Mouse (Mus musculus) brown adipose tissue, adult 24 weeks (tissue): Measurements from ENCODE around the gene Cadps2. TPM values are rescaled to one million over a fixed set of nuclear protein-coding genes. Genes with fewer than 3 reads are reported as not detected.

Experiments
- H3K27ac ChIP-seq: fragments of 200-500 bp; replicated peaks from 2 replicates; pipeline ENCODE4 v1.5.1; 2012; ENCODE audit warnings: low read depth, mild to moderate bottlenecking, low read length
- H3K4me1 ChIP-seq: fragments of 200-500 bp; 2 replicates; pipeline ENCODE4 v1.6.1; 2012; ENCODE audit warnings: low read length, mixed read lengths; ENCODE audit not compliant: control insufficient read depth, insufficient read depth, insufficient read length
- H3K4me3 ChIP-seq: fragments of 200-500 bp; 2 replicates; pipeline ENCODE4 v1.5.1; 2012; ENCODE audit warnings: low read depth, mild to moderate bottlenecking, low read length, moderate library complexity; ENCODE audit not compliant: insufficient read depth
- polyA plus RNA-seq: library from polyadenylated mRNA; stranded (reverse); fragments of >200 nt; gene quantifications from 2 replicates; pipeline ENCODE4 v1.2.4, GENCODE M21; 2012; ENCODE audit not compliant: missing spikeins, insufficient read depth, insufficient read length

The Cadps2 gene
- polyA plus RNA-seq, result 1.1 and 1.3 TPM in 2 replicates

DNA sequence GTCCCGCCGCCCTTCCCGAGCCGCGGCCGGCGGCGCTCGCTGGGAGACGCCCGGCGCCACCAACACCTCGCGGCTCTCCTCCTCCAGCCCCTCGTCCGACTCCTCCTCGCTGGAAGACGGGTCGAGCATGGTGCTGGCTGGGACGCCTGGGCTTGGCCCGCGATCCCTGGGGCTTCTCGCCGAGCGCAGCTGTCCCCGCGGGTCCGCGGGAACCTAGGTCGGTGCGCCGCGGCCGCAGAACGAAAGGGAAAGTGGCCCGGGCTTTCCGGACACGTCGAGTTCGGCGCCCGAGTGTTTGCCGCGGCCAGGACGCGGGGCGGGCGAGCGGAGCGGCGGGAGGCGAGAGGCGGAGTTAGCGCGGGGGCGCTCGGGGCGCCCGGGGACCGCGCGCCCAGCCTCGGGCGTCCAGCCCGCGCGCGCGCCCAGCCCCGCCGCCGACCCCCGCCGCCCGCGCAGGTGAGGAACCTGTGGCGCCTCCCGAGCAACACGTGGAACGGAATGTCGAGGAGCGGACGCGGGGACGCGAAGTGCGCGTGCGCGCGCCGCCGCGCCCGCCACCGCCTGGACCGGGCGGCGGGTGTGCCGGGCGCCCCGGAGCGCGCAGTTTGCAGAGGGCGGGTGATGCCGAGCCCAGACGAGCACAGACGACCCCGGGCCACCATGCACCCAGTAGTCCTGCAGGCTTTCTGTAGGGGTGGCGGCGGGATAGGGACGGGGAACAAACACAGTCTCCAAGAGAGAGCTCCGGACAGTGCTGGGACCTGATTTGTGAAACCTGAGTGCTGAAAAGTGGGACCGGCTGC, at the start of gene Cadps2:
Gene Cadps2, minus strand, starts transcription at position 413 of the 803 bp plus-strand sequence.
- H3K27ac ChIP-seq, result no peak within 1 kb of the TSS; the same call in 1 of the 2 replicates
- peak within 1 kb of the TSS; percentile 100 for H3K4me3 ChIP-seq
- no peaks in the 10 kb centered on the region for H3K4me1 ChIP-seq

DNA sequence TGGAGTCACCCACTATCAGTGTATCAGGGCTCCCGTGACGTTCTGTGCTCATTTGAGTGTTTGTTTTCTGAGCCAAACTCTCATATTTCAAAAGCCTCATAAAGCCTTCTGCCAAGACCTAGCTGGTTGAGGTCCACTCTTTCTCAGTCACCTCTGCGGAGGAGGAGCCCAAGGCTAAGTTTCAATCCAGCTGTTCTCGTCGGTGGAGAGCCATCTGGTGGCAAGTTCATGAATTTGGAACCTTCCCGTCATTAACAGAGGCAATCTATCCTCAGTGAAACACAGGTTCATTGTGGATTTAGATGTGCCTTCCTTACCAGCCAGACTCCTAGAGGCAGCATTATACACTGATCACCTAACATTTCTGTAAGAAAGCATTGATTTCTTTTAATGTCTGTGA, 47.2 kb upstream of the Cadps2 start:
- no peak overlapping the region for H3K27ac ChIP-seq
- no peak overlapping the region for H3K4me3 ChIP-seq
- H3K4me1 ChIP-seq, result no peaks in the 10 kb centered on the region

GRCm38 (mm10) chr6:23876765-23877408, 37.7 kb upstream of the Cadps2 start:
- H3K27ac ChIP-seq, result no peak overlapping the region
- no peak overlapping the region for H3K4me3 ChIP-seq
- no peaks in the 10 kb centered on the region for H3K4me1 ChIP-seq

- Histone ChIP-seq H3K4me1 (no peaks in the 10 kb centered on the region), H3K4me3 (no peak overlapping the region), H3K27ac (no peak overlapping the region)
Observed at GRCm38 (mm10) chr6:23876363-23876762, 37.1 kb upstream of the Cadps2 start.

GRCm38 (mm10) chr6:23873812-23874211, 34.6 kb upstream of the Cadps2 start:
- no peak overlapping the region for H3K27ac ChIP-seq
- H3K4me1 ChIP-seq, result no peaks in the 10 kb centered on the region
- no peak overlapping the region for H3K4me3 ChIP-seq

- H3K4me1 ChIP-seq, result no peaks in the 10 kb centered on the region
- H3K27ac ChIP-seq, result no peak overlapping the region
- no peak overlapping the region for H3K4me3 ChIP-seq
Observed at GRCm38 (mm10) chr6:23873231-23873630, 34.0 kb upstream of the Cadps2 start.

GRCm38 (mm10) chr6:23869971-23870370, 30.8 kb upstream of the Cadps2 start:
- no peak overlapping the region for H3K27ac ChIP-seq
- no peaks in the 10 kb centered on the region for H3K4me1 ChIP-seq
- H3K4me3 ChIP-seq, result no peak overlapping the region

- Histone ChIP-seq H3K27ac (no peak overlapping the region), H3K4me1 (no peaks in the 10 kb centered on the region), H3K4me3 (no peak overlapping the region)
Observed at GRCm38 (mm10) chr6:23866298-23866697, 27.1 kb upstream of the Cadps2 start.

DNA sequence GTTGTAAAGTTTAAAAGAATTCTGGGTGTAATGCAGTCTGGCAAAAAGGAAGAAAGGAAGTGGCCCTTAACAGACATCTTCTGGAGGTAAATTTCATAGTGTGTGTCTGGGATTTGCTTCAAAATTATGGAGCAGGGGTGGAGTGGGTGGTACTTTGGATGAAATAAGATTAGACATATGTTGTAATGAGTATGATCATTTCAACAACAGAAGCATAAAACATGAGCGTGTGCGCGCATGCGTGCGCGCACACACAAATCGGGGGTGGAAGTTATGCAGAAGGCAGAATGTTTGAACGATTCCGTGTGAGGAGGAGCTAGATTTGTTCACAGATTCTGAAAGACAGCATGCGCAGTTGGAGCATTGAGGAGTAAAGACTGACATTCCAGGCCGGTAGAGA, 14.2 kb upstream of the Cadps2 start:
- Histone ChIP-seq H3K4me1 (no peaks in the 10 kb centered on the region), H3K27ac (no peak overlapping the region), H3K4me3 (no peak overlapping the region)

DNA sequence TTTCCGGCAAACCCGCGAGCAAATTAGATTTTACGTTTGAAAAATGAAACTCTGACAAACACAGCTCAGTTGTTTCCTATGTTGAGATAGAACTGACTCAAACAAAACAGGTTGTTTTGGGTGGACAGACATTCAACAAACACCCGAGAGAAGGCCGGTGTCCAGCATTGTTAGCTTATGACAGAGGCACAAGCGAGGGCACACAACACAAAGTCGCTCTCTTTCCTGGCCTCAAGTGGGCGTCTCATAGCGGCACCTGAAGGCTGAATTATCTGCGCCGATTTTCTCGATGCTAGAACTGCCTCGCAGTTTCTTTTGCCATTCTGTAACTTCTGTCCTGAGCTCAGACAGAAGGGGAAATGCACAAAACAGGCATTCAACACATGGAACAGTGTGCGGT, 780 bp upstream of the Cadps2 start:
- H3K27ac ChIP-seq, result no peak overlapping the region
- H3K4me1 ChIP-seq, result no peaks in the 10 kb centered on the region
- peak overlapping the region; percentile 100 for H3K4me3 ChIP-seq

GRCm38 (mm10) chr6:23838401-23839008, 716 bp downstream of the Cadps2 start:
- Histone ChIP-seq H3K4me1 (no peaks in the 10 kb centered on the region), H3K27ac (no peak overlapping the region), H3K4me3 (peak overlapping the region; percentile 100)

DNA sequence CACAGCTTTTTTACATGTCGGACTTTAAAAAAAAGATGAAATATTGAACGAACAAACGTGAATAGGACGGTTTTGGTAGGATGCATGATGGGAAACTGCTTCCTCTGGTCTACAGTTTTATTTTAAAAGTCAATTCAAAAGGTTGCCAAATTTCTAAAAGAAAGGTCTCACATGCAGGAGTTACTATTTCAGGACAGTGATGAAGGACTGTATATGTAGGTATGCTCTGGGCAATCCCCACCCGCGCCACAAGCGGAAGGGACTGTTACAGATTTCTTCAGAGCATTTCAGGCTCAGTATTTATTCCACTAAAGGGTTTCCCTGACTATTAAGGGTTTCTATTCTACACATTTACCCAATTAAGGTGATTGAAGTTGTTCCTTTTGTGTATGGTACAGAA, 1.6 kb downstream of the Cadps2 start:
- Histone ChIP-seq H3K4me1 (no peaks in the 10 kb centered on the region), H3K27ac (no peak overlapping the region), H3K4me3 (no peak overlapping the region)

- H3K27ac ChIP-seq, result no peak overlapping the region
- H3K4me3 ChIP-seq, result no peak overlapping the region
- H3K4me1 ChIP-seq, result no peaks in the 10 kb centered on the region
Observed at GRCm38 (mm10) chr6:23837127-23837526, 2.1 kb downstream of the Cadps2 start.

DNA sequence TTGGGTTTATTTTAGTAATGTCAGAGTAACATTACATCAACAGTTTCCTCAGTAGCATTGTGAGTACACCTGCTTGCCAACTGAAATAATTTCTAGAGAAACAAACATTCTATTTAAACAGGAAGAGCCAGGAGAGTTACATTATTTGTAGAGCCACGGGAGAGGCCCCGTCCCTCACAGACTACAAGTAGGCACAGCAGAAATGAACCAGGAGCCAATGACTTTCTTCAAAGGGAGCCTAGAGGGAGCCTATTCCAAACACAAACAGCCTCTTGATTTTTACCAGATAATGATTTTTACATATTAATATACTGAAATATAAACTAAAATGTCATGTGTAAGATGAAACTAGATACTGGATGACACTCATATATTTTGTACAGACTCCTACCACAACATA, 2.5 kb downstream of the Cadps2 start:
- Histone ChIP-seq H3K4me1 (no peaks in the 10 kb centered on the region), H3K4me3 (no peak overlapping the region), H3K27ac (no peak overlapping the region)

DNA sequence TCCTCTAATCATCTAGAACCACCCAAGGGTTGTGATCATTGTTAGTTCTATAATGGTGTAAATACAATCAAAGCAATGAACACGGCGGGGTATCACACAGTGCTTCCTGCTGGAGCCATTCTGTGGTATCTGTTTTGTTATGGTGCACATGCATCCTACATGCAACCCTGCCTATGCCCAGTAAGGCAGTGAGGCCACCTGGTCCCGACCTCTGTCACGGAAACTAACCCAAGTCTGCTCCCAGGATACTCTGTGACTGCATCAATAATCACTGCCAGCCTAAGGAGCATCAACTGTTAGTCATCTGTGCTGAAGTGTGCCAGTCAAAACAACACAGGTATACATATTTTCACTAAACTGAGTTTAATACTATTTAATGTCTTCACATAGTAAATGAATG, 3.7 kb downstream of the Cadps2 start:
- Histone ChIP-seq H3K4me1 (no peaks in the 10 kb centered on the region; the same call in 1 of the 2 replicates), H3K4me3 (no peak overlapping the region), H3K27ac (no peak overlapping the region)
